Mouse (Mus musculus) embryonic facial prominence, embryonic 13.5 days (tissue): ENCODE results near the gene Eefsec. TPM values are rescaled to one million over a fixed set of nuclear protein-coding genes. Genes with fewer than 3 reads are reported as not detected.

Source experiments
- ATAC-seq: fragments of 200-750 bp; cut with Nextera tagmentation; 2 replicates; pipeline ENCODE4 v1.8.0; 2017; ENCODE audit warnings: low read depth; ENCODE audit not compliant: insufficient number of reproducible peaks, insufficient read depth, low FRiP score, low TSS enrichment
- H3K27ac ChIP-seq: fragments of 300-500 bp; sonication (generic); 2 replicates; pipeline ENCODE4 v1.5.1; 2015; ENCODE audit warnings: moderate library complexity, mild to moderate bottlenecking, inconsistent platforms
- H3K27me3 ChIP-seq: fragments of 300-500 bp; sonication (generic); 2 replicates; pipeline ENCODE4 v1.6.1; 2015; ENCODE audit warnings: mild to moderate bottlenecking, inconsistent platforms
- H3K36me3 ChIP-seq: fragments of 300-500 bp; sonication (generic); 2 replicates; pipeline ENCODE4 v1.6.1; 2015; ENCODE audit warnings: mild to moderate bottlenecking, inconsistent platforms
- H3K4me1 ChIP-seq: fragments of 300-500 bp; sonication (generic); 2 replicates; pipeline ENCODE4 v1.6.1; 2015; ENCODE audit warnings: inconsistent platforms
- H3K4me2 ChIP-seq: fragments of 300-500 bp; sonication (generic); 2 replicates; pipeline ENCODE4 v1.6.1; 2015; ENCODE audit warnings: moderate library complexity, mild to moderate bottlenecking, inconsistent platforms
- H3K4me3 ChIP-seq: fragments of 300-500 bp; sonication (generic); 2 replicates; pipeline ENCODE4 v1.5.1; 2015; ENCODE audit warnings: mild to moderate bottlenecking, inconsistent platforms
- H3K9ac ChIP-seq: fragments of 300-500 bp; sonication (generic); 2 replicates; pipeline ENCODE4 v1.6.1; 2015; ENCODE audit warnings: mild to moderate bottlenecking, inconsistent platforms
- H3K9me3 ChIP-seq: fragments of 300-500 bp; sonication (generic); 2 replicates; pipeline ENCODE4 v1.6.1; 2016; ENCODE audit warnings: inconsistent platforms
- WGBS: fragments of 180-500 bp; shearing (Covaris S2); methylation state at CpG from one replicate; pipeline ENCODE4 v1.1.7; 2015; ENCODE audit warnings: mixed read lengths; 5-methylcytosine and 5-hydroxymethylcytosine counted together
- polyA plus RNA-seq: library from polyadenylated mRNA; unstranded; fragments of >200 nt; fragmentation: Nextera tagmentation; extraction: Ambion mirVana; gene quantifications from 2 replicates; pipeline ENCODE4 v1.2.1, GENCODE M21; 2015

The Eefsec gene
- 45.7 and 46.9 TPM in 2 replicates for polyA plus RNA-seq

- Histone ChIP-seq H3K36me3 (no peaks in the 10 kb centered on the region), H3K4me1 (peaks cover 16% of the 10 kb centered on the region)
- under 1% methylated on average over 72 of the region's 72 CpGs for WGBS
Measured at GRCm38 (mm10) chr6:88446063-88447002, at the start of gene Eefsec. TSS of gene Eefsec (minus strand) at chr6:88446539.

GRCm38 (mm10) chr6:88493712-88494111 is 47.4 kb upstream of the Eefsec start:
- WGBS = 90% methylated on average over 6 of the region's 6 CpGs
- Histone ChIP-seq H3K36me3 (peaks cover 70% of the 10 kb centered on the region), H3K9ac (no peak overlapping the region), H3K27me3 (no peaks in the 10 kb centered on the region), H3K4me1 (no peaks in the 10 kb centered on the region), H3K4me3 (no peak overlapping the region), H3K9me3 (no peaks in the 10 kb centered on the region), H3K4me2 (no peak overlapping the region), H3K27ac (no peak overlapping the region)
- no peak for ATAC-seq

More at GRCm38 (mm10) chr6:88446063-88447002, at the start of gene Eefsec:
- Histone ChIP-seq H3K27ac (peak within 1 kb of the TSS; percentile 78), H3K4me3 (peak within 1 kb of the TSS; percentile 92), H3K27me3 (0 out of 2 replicates have a peak, but pooled peaks cover 1% of the 10 kb centered on the region), H3K4me2 (peak within 1 kb of the TSS; percentile 80), H3K9me3 (no peaks in the 10 kb centered on the region), H3K9ac (peak within 1 kb of the TSS; percentile 95)
- no peak; the same call in 1 of the 2 replicates for ATAC-seq

- H3K4me1 ChIP-seq = no peaks in the 10 kb centered on the region
- H3K9me3 ChIP-seq = no peaks in the 10 kb centered on the region
- H3K27ac ChIP-seq = no peak overlapping the region
- H3K9ac ChIP-seq = no peak overlapping the region
- H3K27me3 ChIP-seq = no peaks in the 10 kb centered on the region
- H3K36me3 ChIP-seq = peaks cover 67% of the 10 kb centered on the region
- H3K4me3 ChIP-seq = no peak overlapping the region
- 90% methylated on average over 12 of the region's 12 CpGs for WGBS
- H3K4me2 ChIP-seq = no peak overlapping the region
- ATAC-seq = no peak
Measured at GRCm38 (mm10) chr6:88490629-88491354, 44.5 kb upstream of the Eefsec start.

- Histone ChIP-seq H3K9me3 (no peaks in the 10 kb centered on the region), H3K4me3 (no peak overlapping the region), H3K4me2 (no peak overlapping the region), H3K27ac (no peak overlapping the region), H3K27me3 (no peaks in the 10 kb centered on the region), H3K36me3 (peaks cover 73% of the 10 kb centered on the region), H3K4me1 (no peaks in the 10 kb centered on the region), H3K9ac (no peak overlapping the region)
- whole genome bisulfite sequencing = 82% methylated on average over 6 of the region's 6 CpGs
- ATAC-seq = no peak
Measured at GRCm38 (mm10) chr6:88489834-88490233, 43.5 kb upstream of the Eefsec start.

- peaks cover 79% of the 10 kb centered on the region for H3K36me3 ChIP-seq
- H3K27ac ChIP-seq = no peak overlapping the region
- no peak overlapping the region for H3K4me2 ChIP-seq
- H3K4me1 ChIP-seq = no peaks in the 10 kb centered on the region
- no peak overlapping the region for H3K4me3 ChIP-seq
- 89% methylated on average over 7 of the region's 7 CpGs for WGBS
- no peaks in the 10 kb centered on the region for H3K27me3 ChIP-seq
- no peak overlapping the region for H3K9ac ChIP-seq
- no peaks in the 10 kb centered on the region for H3K9me3 ChIP-seq
- no peak for ATAC-seq
Measured at GRCm38 (mm10) chr6:88489026-88489425, 42.7 kb upstream of the Eefsec start.

GRCm38 (mm10) chr6:88486893-88487292 is 40.6 kb upstream of the Eefsec start:
- H3K4me2 ChIP-seq = no peak overlapping the region
- no peaks in the 10 kb centered on the region for H3K4me1 ChIP-seq
- H3K36me3 ChIP-seq = peaks cover 79% of the 10 kb centered on the region
- H3K27me3 ChIP-seq = no peaks in the 10 kb centered on the region
- H3K9me3 ChIP-seq = no peaks in the 10 kb centered on the region
- no peak overlapping the region for H3K4me3 ChIP-seq
- peak; percentile 52; the same call in 1 of the 2 replicates for ATAC-seq
- H3K9ac ChIP-seq = no peak overlapping the region
- no peak overlapping the region for H3K27ac ChIP-seq
- 92% methylated on average over 8 of the region's 8 CpGs for WGBS

GRCm38 (mm10) chr6:88485378-88485777 is 39.0 kb upstream of the Eefsec start:
- Histone ChIP-seq H3K27me3 (no peaks in the 10 kb centered on the region), H3K4me2 (no peak overlapping the region), H3K36me3 (peaks cover 80% of the 10 kb centered on the region), H3K9ac (no peak overlapping the region), H3K4me3 (no peak overlapping the region), H3K9me3 (no peaks in the 10 kb centered on the region), H3K4me1 (no peaks in the 10 kb centered on the region), H3K27ac (no peak overlapping the region)
- ATAC-seq = no peak
- 85% methylated on average over 6 of the region's 6 CpGs for WGBS

- Histone ChIP-seq H3K4me3 (no peak overlapping the region), H3K9me3 (no peaks in the 10 kb centered on the region), H3K27me3 (no peaks in the 10 kb centered on the region), H3K4me1 (no peaks in the 10 kb centered on the region), H3K4me2 (no peak overlapping the region), H3K9ac (no peak overlapping the region), H3K36me3 (peaks cover 93% of the 10 kb centered on the region), H3K27ac (no peak overlapping the region)
- no peak for ATAC-seq
Measured at GRCm38 (mm10) chr6:88483913-88484312, 37.6 kb upstream of the Eefsec start.

- WGBS = 68% methylated on average over 7 of the region's 7 CpGs
- H3K4me3 ChIP-seq = no peak overlapping the region
- no peaks in the 10 kb centered on the region for H3K27me3 ChIP-seq
- 0 out of 2 replicates have a peak overlapping the region, but pooled peaks have one; percentile 11 for H3K27ac ChIP-seq
- no peaks in the 10 kb centered on the region for H3K9me3 ChIP-seq
- no peak for ATAC-seq
- H3K36me3 ChIP-seq = peaks cover 94% of the 10 kb centered on the region
- no peaks in the 10 kb centered on the region for H3K4me1 ChIP-seq
- H3K9ac ChIP-seq = peak overlapping the region; percentile 2; the same call in 1 of the 2 replicates
- H3K4me2 ChIP-seq = no peak overlapping the region
Measured at GRCm38 (mm10) chr6:88483111-88483510, 36.8 kb upstream of the Eefsec start.

- peaks cover 96% of the 10 kb centered on the region for H3K36me3 ChIP-seq
- no peaks in the 10 kb centered on the region for H3K4me1 ChIP-seq
- ATAC-seq = no peak
- H3K4me3 ChIP-seq = no peak overlapping the region
- H3K9ac ChIP-seq = no peak overlapping the region
- H3K27me3 ChIP-seq = no peaks in the 10 kb centered on the region
- no peaks in the 10 kb centered on the region for H3K9me3 ChIP-seq
- 68% methylated on average over 6 of the region's 6 CpGs for WGBS
- H3K27ac ChIP-seq = no peak overlapping the region
- H3K4me2 ChIP-seq = no peak overlapping the region
Measured at GRCm38 (mm10) chr6:88480421-88480820, 34.1 kb upstream of the Eefsec start.

- H3K9ac ChIP-seq = no peak overlapping the region
- WGBS = 74% methylated on average over 6 of the region's 6 CpGs
- H3K4me3 ChIP-seq = no peak overlapping the region
- ATAC-seq = no peak
- peaks cover 74% of the 10 kb centered on the region for H3K36me3 ChIP-seq
- no peaks in the 10 kb centered on the region for H3K9me3 ChIP-seq
- peaks cover 12% of the 10 kb centered on the region for H3K4me1 ChIP-seq
- no peak overlapping the region for H3K4me2 ChIP-seq
- no peak overlapping the region for H3K27ac ChIP-seq
- no peaks in the 10 kb centered on the region for H3K27me3 ChIP-seq
Measured at GRCm38 (mm10) chr6:88469878-88470277, 23.5 kb upstream of the Eefsec start.
